Comparison of ENCODE assay signal across 27 mouse cellular contexts in genomic region chr3:147456294-147456693, GRCm38 (mm10).
"Had no signal": no experiment of that assay in that cellular context is flagged by ENCODE, and none has a peak within 500 bp of the region (broad histone marks: within the 10 kb centered on the region; RNA-seq: fewer than 3 reads in every experiment).

No protein-coding gene starts in this region.

- H3K4me1 ChIP-seq: heart, embryonic 13.5 days; heart, embryonic 15.5 days; hindbrain, embryonic 13.5 days; hindbrain, embryonic 15.5 days; liver, embryonic 12.5 days had no signal

- ATAC-seq: hindbrain, postnatal 0 days; intestine, embryonic 16.5 days; liver, embryonic 12.5 days had no signal

- DNase-seq: gastrocnemius, postnatal 14 days; gastrocnemius, postnatal 36 days; heart, adult 11 months; heart, adult 2 months; heart, postnatal 14 days; heart, postnatal 36 days; kidney, adult 11 months; kidney, adult 2 months; kidney, adult 9 months; kidney, postnatal 14 days; kidney, postnatal 36 days; layer of hippocampus, adult 9-11 months; layer of hippocampus, postnatal 36 days; left cerebral cortex, postnatal 4 days had no signal

- H3K4me3 ChIP-seq: heart, adult 2 months; heart, embryonic 13.5 days; heart, embryonic 15.5 days; hindbrain, embryonic 13.5 days; hindbrain, embryonic 15.5 days; kidney, embryonic 15.5 days; limb, embryonic 13.5 days; limb, embryonic 15.5 days; liver, embryonic 12.5 days had no signal

- H3K27ac ChIP-seq: heart, adult 2 months; heart, embryonic 13.5 days; heart, embryonic 15.5 days; hindbrain, embryonic 13.5 days; hindbrain, embryonic 15.5 days; hindbrain, postnatal 0 days; kidney, embryonic 15.5 days; kidney, postnatal 0 days; limb, embryonic 13.5 days; limb, embryonic 15.5 days; liver, embryonic 12.5 days; liver, embryonic 14.5 days had no signal

- H3K36me3 ChIP-seq: heart, embryonic 13.5 days; heart, embryonic 15.5 days; hindbrain, embryonic 13.5 days; hindbrain, embryonic 15.5 days; kidney, embryonic 15.5 days; limb, embryonic 13.5 days; limb, embryonic 15.5 days; liver, embryonic 12.5 days had no signal

- H3K4me2 ChIP-seq: heart, embryonic 11.5 days; heart, embryonic 13.5 days; heart, embryonic 15.5 days; hindbrain, embryonic 13.5 days; hindbrain, embryonic 15.5 days; kidney, embryonic 15.5 days; limb, embryonic 13.5 days; limb, embryonic 15.5 days; liver, embryonic 12.5 days had no signal

- H3K27me3 ChIP-seq: heart, embryonic 13.5 days; heart, embryonic 15.5 days; hindbrain, embryonic 13.5 days; hindbrain, embryonic 15.5 days; kidney, embryonic 15.5 days; limb, embryonic 13.5 days; limb, embryonic 15.5 days; liver, embryonic 12.5 days had no signal

- H3K9me3 ChIP-seq: heart, embryonic 13.5 days; heart, embryonic 15.5 days; hindbrain, embryonic 13.5 days; hindbrain, embryonic 15.5 days; kidney, embryonic 15.5 days; limb, embryonic 13.5 days; limb, embryonic 15.5 days; liver, embryonic 12.5 days had no signal

- H3K9ac ChIP-seq: heart, embryonic 13.5 days; heart, embryonic 15.5 days; hindbrain, embryonic 13.5 days; hindbrain, embryonic 15.5 days; kidney, embryonic 15.5 days; limb, embryonic 13.5 days; limb, embryonic 15.5 days; liver, embryonic 12.5 days; liver, embryonic 14.5 days had no signal
